Mouse (Mus musculus) 416B (cell line): ENCODE measurements around the gene Olfr522.

Experiments used
- DNase-seq: peaks from one replicate; pipeline ENCODE4 v3.0.0; 2011; ENCODE audit warnings: low read depth

Gene Olfr522

GRCm38 (mm10) chr7:140115583-140116328, 48.8 kb downstream of the Olfr522 start, which contains the start of gene Paox:
Gene Paox (plus strand): TSS chr7:140115799.
- DNase-seq: peak; percentile 87

- DNase-seq: no peak
These were observed 52.6 kb downstream of the Olfr522 start for GRCm38 (mm10) chr7:140111943-140112342.
